Mouse (Mus musculus): ENCODE measurements around the gene Sipa1l2.

- no peak for TF ChIP-seq POLR2A (IDR thresholded peaks at IDR 0.05; ENCODE audit: insufficient read depth, low read depth, low read length)
- TF ChIP-seq CTCF (IDR thresholded peaks at IDR 0.05; ENCODE audit: insufficient read depth, low read depth, low read length) = no peak
These were observed 43.9 kb upstream of the Sipa1l2 start for GRCm38 (mm10) chr8:125613552-125613951.

Data from olfactory bulb, adult 2 months (tissue).